Mouse (Mus musculus) stomach, postnatal 0 days (tissue): ENCODE measurements around the gene Sept9.

Source experiments
- CTCF ChIP-seq: IDR thresholded peaks from 2 replicates; pipeline ENCODE4 v1.5.1; 2016; ENCODE audit warnings: antibody characterized with exemption, low read depth, mild to moderate bottlenecking, moderate library complexity
- EP300 ChIP-seq: optimal IDR thresholded peaks from 2 replicates; pipeline ENCODE3; 2016; ENCODE audit warnings: antibody characterized with exemption

GRCm38 (mm10) chr11:117297190-117297829 is 97.8 kb downstream of the Sept9 start:
- TF ChIP-seq CTCF = no peak
- no peak for TF ChIP-seq EP300
